Mouse (Mus musculus) thymus, adult 2 months (tissue): Measurements from ENCODE around the gene Ghdc.

Experiments used
- CTCF ChIP-seq: fragments of 200-500 bp; IDR thresholded peaks from 2 replicates; pipeline ENCODE4 v1.5.1; 2012; ENCODE audit warnings: mild to moderate bottlenecking, control low read depth, low read length, moderate library complexity, borderline replicate concordance; ENCODE audit not compliant: control insufficient read depth, poor library complexity, insufficient read depth; ENCODE audit errors: extremely low read depth
- POLR2A ChIP-seq: fragments of 200-500 bp; IDR thresholded peaks from 2 replicates; pipeline ENCODE4 v1.6.1; 2012; ENCODE audit warnings: mild to moderate bottlenecking, low read length, control low read depth, moderate library complexity; ENCODE audit not compliant: control insufficient read depth, poor library complexity, insufficient read depth; ENCODE audit errors: extremely low read depth

DNA sequence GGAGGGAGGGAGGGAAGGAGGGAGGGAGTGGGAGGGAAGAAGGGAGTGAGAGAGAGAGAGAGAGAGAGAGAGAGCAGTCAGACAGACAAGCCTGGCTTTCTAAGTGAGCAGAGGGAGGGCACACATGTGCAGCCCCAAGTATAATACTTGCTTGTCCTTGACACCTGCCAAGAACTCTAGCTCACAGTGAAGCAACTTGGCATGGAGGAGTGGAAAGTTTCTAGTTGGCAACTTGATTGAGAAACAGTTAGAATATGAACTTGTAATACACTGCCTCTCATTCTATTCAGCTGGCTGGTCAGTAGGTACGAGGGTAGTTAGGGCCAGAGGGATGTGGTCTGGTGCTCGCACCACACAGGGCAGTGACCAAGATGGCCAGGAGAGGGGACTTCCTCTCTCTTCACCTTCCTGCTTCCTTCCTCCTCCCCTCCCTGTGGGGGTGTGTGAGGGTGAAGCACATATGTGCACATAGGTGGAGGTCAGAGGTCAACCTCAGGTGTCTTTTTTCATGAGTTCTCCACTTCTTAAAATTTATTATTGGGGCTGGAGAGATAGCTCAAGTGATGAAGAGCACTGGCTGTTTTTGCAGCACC, 20.8 kb upstream of the Ghdc start:
- TF ChIP-seq CTCF (no peak), POLR2A (no peak)
